Mouse (Mus musculus) lung, adult 2 months (tissue): ENCODE results near the gene 1190005I06Rik.

Source experiments
- CTCF ChIP-seq: fragments of 200-500 bp; IDR thresholded peaks from 2 replicates; pipeline ENCODE4 v1.5.1; 2011; ENCODE audit warnings: mild to moderate bottlenecking, low read length, control low read depth; ENCODE audit not compliant: insufficient read depth
- POLR2A ChIP-seq: fragments of 200-500 bp; IDR thresholded peaks from 2 replicates; pipeline ENCODE4 v1.6.1; 2011; ENCODE audit warnings: low read depth, mild to moderate bottlenecking, control low read depth, low read length, borderline replicate concordance; ENCODE audit errors: extremely low read depth

DNA sequence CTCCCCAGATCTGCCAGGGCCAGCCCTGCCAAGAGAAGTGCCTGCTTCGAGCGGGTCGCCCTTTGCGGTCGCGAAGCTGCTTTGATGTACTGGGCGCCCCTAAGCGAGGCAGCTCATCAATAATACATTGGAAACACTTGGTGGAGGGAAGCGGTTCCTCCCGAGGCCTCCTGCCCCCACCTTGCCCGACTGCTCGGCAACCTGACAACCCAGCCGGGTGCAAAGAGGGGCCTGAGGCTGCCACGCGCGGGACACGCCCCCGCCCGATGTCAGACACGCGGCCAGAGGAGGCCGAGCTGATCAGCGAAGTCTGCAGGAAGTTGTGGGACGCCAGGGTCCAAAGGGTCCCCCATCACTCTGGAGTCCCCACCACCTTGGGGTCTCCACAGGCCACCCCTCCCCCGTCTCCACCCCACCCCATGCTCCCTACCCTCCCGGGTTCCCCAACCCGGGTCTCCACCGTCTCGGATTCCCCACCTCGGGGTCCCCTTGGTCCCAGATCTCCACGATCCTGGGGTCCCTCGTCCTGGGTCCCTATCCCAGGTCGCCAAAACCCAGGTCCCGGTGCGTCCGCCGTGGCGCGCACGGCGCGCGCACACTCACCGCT, 13.7 kb downstream of the 1190005I06Rik start:
- no peak for TF ChIP-seq CTCF
- TF ChIP-seq POLR2A, result no peak
